ENCODE assay signal across 8 mouse cellular contexts in the genomic region with DNA sequence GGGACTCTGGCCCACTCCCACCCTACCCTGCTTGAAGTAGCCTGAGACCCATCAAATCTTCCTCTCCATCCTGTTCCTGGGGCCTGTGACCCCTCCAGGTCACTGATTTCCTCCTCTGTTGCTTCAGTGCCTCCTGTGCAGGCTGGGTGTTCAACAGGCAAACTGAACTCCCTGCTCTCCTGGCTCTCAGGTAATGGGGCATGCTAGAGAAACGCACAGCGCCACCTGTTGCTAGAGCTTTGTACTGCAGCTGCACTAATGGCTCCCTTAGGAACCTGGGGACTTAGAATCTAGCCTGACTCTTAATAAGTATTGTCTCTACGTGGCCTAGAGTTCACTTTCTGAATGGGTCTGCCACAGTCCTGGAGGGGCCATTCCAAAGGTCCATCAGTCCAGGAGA. TPM values are rescaled to one million over a fixed set of nuclear protein-coding genes. Genes with fewer than 3 reads are reported as not detected.
A peak's percentile ranks its signal among the peaks of the same experiment; 100 is the strongest.
DNase-seq lines count a peak whose midpoint lies in the region; ATAC-seq lines count a peak whose summit lies in the region.

No protein-coding gene starts in this region.

- H3K27me3 ChIP-seq in kidney, embryonic 15.5 days, result no peaks in the 10 kb centered on the region

- H3K4me1 ChIP-seq in kidney, embryonic 15.5 days, result no peaks in the 10 kb centered on the region

- no peak overlapping the region for H3K27ac ChIP-seq in kidney, embryonic 15.5 days

- H3K4me3 ChIP-seq in kidney, embryonic 15.5 days (replicated peaks), result no peak overlapping the region

- no peaks in the 10 kb centered on the region for H3K9me3 ChIP-seq in kidney, embryonic 15.5 days (replicated peaks)

- intact Hi-C loops in gastrocnemius, postnatal 36 days (cut with DNase I), result no loop called here

- peak; percentile 84 to 86 for DNase-seq in B cell, adult 2 months
- peak; percentile 80 for DNase-seq in R1 (ENCODE audit: low read depth, low spot score)
- DNase-seq in cerebellum, postnatal 4 days (ENCODE audit: low spot score in 2 of 2), result peak; percentile 62 to 78
- DNase-seq in gastrocnemius, postnatal 36 days, result peak; percentile 60 to 72
- DNase-seq in lung, adult 18-20 months, result peak; percentile 69 to 73
- peak; percentile 66 for DNase-seq in ovary, postnatal 14 days (ENCODE audit: low spot score)
- DNase-seq in thymus, postnatal 25 days, result peak; percentile 83

- ATAC-seq in kidney, embryonic 15.5 days (replicated peaks; ENCODE audit: low FRiP score), result peak; percentile 46; the same call in 1 of the 2 replicates

- H3K9ac ChIP-seq in kidney, embryonic 15.5 days, result no peak overlapping the region

- WGBS in kidney, embryonic 15.5 days, result 7% methylated on average over 3 of the region's 3 CpGs

- H3K4me2 ChIP-seq in kidney, embryonic 15.5 days, result no peak overlapping the region

- H3K36me3 ChIP-seq in kidney, embryonic 15.5 days, result peaks cover 34% of the 10 kb centered on the region

RNA-seq across cellular contexts. Expression of a gene that starts 10.4 kb away (rescaled TPM):
- total RNA-seq in gastrocnemius, postnatal 36 days (2021), result 10 to 100 TPM; 10.8 to 12.2 TPM
- polyA plus RNA-seq in kidney, embryonic 15.5 days (2015; fragmentation: Nextera tagmentation; extraction: Ambion mirVana), result 3.7 and 4.0 TPM in 2 replicates

RNA-seq across cellular contexts. Expression of a gene that starts 29.8 kb away (rescaled TPM):
- total RNA-seq in gastrocnemius, postnatal 36 days (2021), result 1 to 10 TPM; 7.0 to 7.1 TPM
- polyA plus RNA-seq in kidney, embryonic 15.5 days (2015; fragmentation: Nextera tagmentation; extraction: Ambion mirVana), result 12.3 and 12.4 TPM in 2 replicates

RNA-seq across cellular contexts. Expression of a gene that starts 35.4 kb away (rescaled TPM):
- 1,000 to 10,000 TPM; 2,677 to 2,859 TPM for total RNA-seq in gastrocnemius, postnatal 36 days (2021)
- 21.8 and 22.1 TPM in 2 replicates for polyA plus RNA-seq in kidney, embryonic 15.5 days (2015; fragmentation: Nextera tagmentation; extraction: Ambion mirVana)

RNA-seq across cellular contexts. Expression of a gene that starts 38.0 kb away (rescaled TPM):
- total RNA-seq in gastrocnemius, postnatal 36 days (2021), result 1,000 to 10,000 TPM; 1,257 to 1,260 TPM
- polyA plus RNA-seq in kidney, embryonic 15.5 days (2015; fragmentation: Nextera tagmentation; extraction: Ambion mirVana), result 0.32 and 0.75 TPM in 2 replicates

RNA-seq across cellular contexts. Expression of a gene that starts 46.0 kb away (rescaled TPM):
- total RNA-seq in gastrocnemius, postnatal 36 days (2021), result 1 to 10 TPM; 7.8 to 8.5 TPM
- polyA plus RNA-seq in kidney, embryonic 15.5 days (2015; fragmentation: Nextera tagmentation; extraction: Ambion mirVana), result 26.2 and 26.3 TPM in 2 replicates
